Mouse (Mus musculus) kidney, adult 2 months (tissue): ENCODE measurements around the gene Nans.

ENCODE experiments used
- CTCF ChIP-seq: fragments of 200-500 bp; conservative IDR thresholded peaks from 2 replicates; pipeline ENCODE4 v1.5.1; 2011; ENCODE audit warnings: low read depth, mild to moderate bottlenecking, control low read depth, low read length, moderate library complexity, mixed read lengths; ENCODE audit not compliant: insufficient read depth, insufficient read length
- POLR2A ChIP-seq: fragments of 200-500 bp; IDR thresholded peaks from one replicate; pipeline ENCODE4 v1.6.1; 2011; ENCODE audit warnings: low read depth, low read length, control low read depth

DNA sequence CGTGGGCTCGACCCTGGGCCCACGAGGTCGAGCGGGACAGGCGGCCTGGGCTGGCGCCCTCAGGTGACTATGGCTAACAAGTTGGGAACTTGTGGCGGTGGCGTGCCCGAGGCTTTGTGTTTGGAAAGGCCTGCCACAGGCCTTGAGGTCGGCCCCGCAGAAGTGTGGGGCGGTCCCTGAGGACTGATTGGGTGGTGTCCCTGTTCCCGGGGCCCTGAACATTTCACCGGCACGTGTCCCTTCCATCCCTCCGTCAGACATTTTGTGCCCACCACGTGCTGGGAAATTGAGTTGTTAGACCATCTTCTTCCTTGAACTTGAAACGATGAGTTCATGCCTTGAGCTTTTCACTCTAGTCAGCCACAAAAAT, 36.6 kb upstream of the Nans start:
- no peak for TF ChIP-seq CTCF
- TF ChIP-seq POLR2A = no peak
